Mouse (Mus musculus): ENCODE measurements at regions not wholly inside any gene's neighbourhood (a gene's known extent, or its start where the extent isn't known, plus 50 kb on each side); places are given as distances from the start of the nearest gene placed in this dataset.
"Not testable (repeated sequence)": the region's sequence is repeated elsewhere in the genome, so short reads cannot be mapped to it uniquely, and the experiment has no call there.

- no peaks in the 10 kb centered on the region for H3K36me3 ChIP-seq (ENCODE audit: control insufficient read depth, insufficient read depth, low read length)
- H3K4me1 ChIP-seq (ENCODE audit: control insufficient read depth, insufficient read depth, low read length), result no peaks in the 10 kb centered on the region
- no peak overlapping the region for H3K9ac ChIP-seq (ENCODE audit: low read depth, low read length)
- H3K27me3 ChIP-seq (ENCODE audit: control insufficient read depth, insufficient read depth, low read depth, low read length), result no peaks in the 10 kb centered on the region
- H3K27ac ChIP-seq (ENCODE audit: low read length), result no peak overlapping the region
- H3K4me2 ChIP-seq (ENCODE audit: low read length), result no peak overlapping the region
- H3K4me3 ChIP-seq (ENCODE audit: low read depth, low read length), result no peak overlapping the region
- no peaks in the 10 kb centered on the region for H3K9me3 ChIP-seq (replicated peaks; ENCODE audit: control insufficient read depth, low read length, poor library complexity, severe bottlenecking)
- ATAC-seq, result no peak
- WGBS, result 97% methylated on average over 1 of the region's 1 CpGs
These were observed 111.3 kb upstream of the Ppp6c start for GRCm38 (mm10) chr2:39337524-39337923.

GRCm38 (mm10) chr2:39325715-39326493 is 99.7 kb upstream of the Ppp6c start:
- Histone ChIP-seq H3K4me3 (ENCODE audit: low read depth, low read length) (no peak overlapping the region), H3K9me3 (replicated peaks; ENCODE audit: control insufficient read depth, low read length, poor library complexity, severe bottlenecking) (no peaks in the 10 kb centered on the region)
- WGBS, result 59% methylated on average over 9 of the region's 9 CpGs

GRCm38 (mm10) chr2:39325122-39325521 is 98.9 kb upstream of the Ppp6c start:
- not testable (repeated sequence) for H3K36me3 ChIP-seq (ENCODE audit: control insufficient read depth, insufficient read depth, low read length); H3K27me3 ChIP-seq (ENCODE audit: control insufficient read depth, insufficient read depth, low read depth, low read length); H3K4me3 ChIP-seq (ENCODE audit: low read depth, low read length); H3K9me3 ChIP-seq (replicated peaks; ENCODE audit: control insufficient read depth, low read length, poor library complexity, severe bottlenecking); H3K4me2 ChIP-seq (ENCODE audit: low read length); H3K27ac ChIP-seq (ENCODE audit: low read length); ATAC-seq; H3K9ac ChIP-seq (ENCODE audit: low read depth, low read length); H3K4me1 ChIP-seq (ENCODE audit: control insufficient read depth, insufficient read depth, low read length)
- WGBS, result 76% methylated on average over 3 of the region's 3 CpGs

More at GRCm38 (mm10) chr2:39325715-39326493, 99.7 kb upstream of the Ppp6c start:
- H3K4me2 ChIP-seq (ENCODE audit: low read length), result no peak overlapping the region
- H3K9ac ChIP-seq (ENCODE audit: low read depth, low read length), result no peak overlapping the region
- H3K4me1 ChIP-seq (ENCODE audit: control insufficient read depth, insufficient read depth, low read length), result 0 out of 2 replicates have a peak, but pooled peaks cover 2% of the 10 kb centered on the region
- no peaks in the 10 kb centered on the region for H3K27me3 ChIP-seq (ENCODE audit: control insufficient read depth, insufficient read depth, low read depth, low read length)
- no peak for ATAC-seq
- H3K36me3 ChIP-seq (ENCODE audit: control insufficient read depth, insufficient read depth, low read length), result no peaks in the 10 kb centered on the region
- H3K27ac ChIP-seq (ENCODE audit: low read length), result no peak overlapping the region

DNA sequence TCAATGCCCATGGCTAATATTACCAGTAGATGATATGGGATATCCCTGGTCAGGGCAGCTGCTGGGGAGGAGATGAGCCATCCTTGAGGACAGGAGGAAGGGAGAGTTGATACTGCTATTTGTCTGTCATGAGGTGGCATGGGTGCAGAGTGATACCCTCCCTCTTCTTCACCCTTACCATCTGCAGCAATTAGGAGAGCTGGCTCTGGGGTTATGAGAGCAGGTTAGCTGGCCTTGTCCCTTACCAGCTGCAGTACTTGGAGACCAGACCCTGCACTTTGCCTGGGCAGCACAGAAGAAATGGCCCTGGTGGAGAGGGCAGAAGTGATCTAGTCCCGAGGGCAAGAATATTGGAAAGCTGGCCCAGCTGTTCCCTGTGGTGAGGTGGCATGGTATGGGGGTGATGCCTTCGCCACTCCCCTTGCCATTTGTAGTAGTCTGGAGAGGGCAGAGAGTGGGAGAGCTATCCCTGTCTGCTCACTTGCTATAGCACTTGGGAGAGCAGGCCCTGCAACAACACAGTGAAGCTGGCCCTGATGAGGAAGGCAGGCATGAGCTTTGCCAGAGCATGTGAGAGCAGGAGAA is 73.6 kb upstream of the Ppp6c start:
- WGBS, result 81% methylated on average over 2 of the region's 2 CpGs
- H3K9ac ChIP-seq (ENCODE audit: low read depth, low read length), result no peak overlapping the region
- ATAC-seq, result no peak
- 0 out of 2 replicates have a peak, but pooled peaks cover 4% of the 10 kb centered on the region for H3K9me3 ChIP-seq (replicated peaks; ENCODE audit: control insufficient read depth, low read length, poor library complexity, severe bottlenecking)
- no peaks in the 10 kb centered on the region for H3K27me3 ChIP-seq (ENCODE audit: control insufficient read depth, insufficient read depth, low read depth, low read length)
- H3K4me1 ChIP-seq (ENCODE audit: control insufficient read depth, insufficient read depth, low read length), result no peaks in the 10 kb centered on the region
- H3K27ac ChIP-seq (ENCODE audit: low read length), result no peak overlapping the region
- no peak overlapping the region for H3K4me3 ChIP-seq (ENCODE audit: low read depth, low read length)
- no peaks in the 10 kb centered on the region for H3K36me3 ChIP-seq (ENCODE audit: control insufficient read depth, insufficient read depth, low read length)
- no peak overlapping the region for H3K4me2 ChIP-seq (ENCODE audit: low read length)

GRCm38 (mm10) chr2:39299290-39299689 is 73.0 kb upstream of the Ppp6c start:
- 87% methylated on average over 1 of the region's 1 CpGs for WGBS

GRCm38 (mm10) chr2:39295435-39295834 is 69.2 kb upstream of the Ppp6c start:
- WGBS, result 97% methylated on average over 1 of the region's 1 CpGs

More at GRCm38 (mm10) chr2:39299290-39299689, 73.0 kb upstream of the Ppp6c start:
- Histone ChIP-seq H3K4me3 (ENCODE audit: low read depth, low read length) (no peak overlapping the region), H3K27ac (ENCODE audit: low read length) (no peak overlapping the region), H3K9me3 (replicated peaks; ENCODE audit: control insufficient read depth, low read length, poor library complexity, severe bottlenecking) (0 out of 2 replicates have a peak, but pooled peaks cover 4% of the 10 kb centered on the region), H3K4me2 (ENCODE audit: low read length) (no peak overlapping the region), H3K4me1 (ENCODE audit: control insufficient read depth, insufficient read depth, low read length) (no peaks in the 10 kb centered on the region), H3K27me3 (ENCODE audit: control insufficient read depth, insufficient read depth, low read depth, low read length) (no peaks in the 10 kb centered on the region), H3K36me3 (ENCODE audit: control insufficient read depth, insufficient read depth, low read length) (no peaks in the 10 kb centered on the region), H3K9ac (ENCODE audit: low read depth, low read length) (no peak overlapping the region)
- ATAC-seq, result no peak

GRCm38 (mm10) chr2:39278218-39278617 is 52.0 kb upstream of the Ppp6c start:
- ATAC-seq, result no peak
- no peaks in the 10 kb centered on the region for H3K4me1 ChIP-seq (ENCODE audit: control insufficient read depth, insufficient read depth, low read length)
- H3K36me3 ChIP-seq (ENCODE audit: control insufficient read depth, insufficient read depth, low read length), result no peaks in the 10 kb centered on the region
- no peaks in the 10 kb centered on the region for H3K9me3 ChIP-seq (replicated peaks; ENCODE audit: control insufficient read depth, low read length, poor library complexity, severe bottlenecking)
- H3K4me2 ChIP-seq (ENCODE audit: low read length), result no peak overlapping the region
- H3K27me3 ChIP-seq (ENCODE audit: control insufficient read depth, insufficient read depth, low read depth, low read length), result no peaks in the 10 kb centered on the region
- 60% methylated on average over 1 of the region's 1 CpGs for whole genome bisulfite sequencing
- H3K9ac ChIP-seq (ENCODE audit: low read depth, low read length), result no peak overlapping the region
- no peak overlapping the region for H3K4me3 ChIP-seq (ENCODE audit: low read depth, low read length)
- H3K27ac ChIP-seq (ENCODE audit: low read length), result no peak overlapping the region

More at GRCm38 (mm10) chr2:39295435-39295834, 69.2 kb upstream of the Ppp6c start:
- 0 out of 2 replicates have a peak, but pooled peaks cover 2% of the 10 kb centered on the region for H3K9me3 ChIP-seq (replicated peaks; ENCODE audit: control insufficient read depth, low read length, poor library complexity, severe bottlenecking)
- H3K4me3 ChIP-seq (ENCODE audit: low read depth, low read length), result no peak overlapping the region
- no peaks in the 10 kb centered on the region for H3K27me3 ChIP-seq (ENCODE audit: control insufficient read depth, insufficient read depth, low read depth, low read length)
- no peaks in the 10 kb centered on the region for H3K36me3 ChIP-seq (ENCODE audit: control insufficient read depth, insufficient read depth, low read length)
- H3K4me1 ChIP-seq (ENCODE audit: control insufficient read depth, insufficient read depth, low read length), result no peaks in the 10 kb centered on the region
- ATAC-seq, result no peak
- no peak overlapping the region for H3K9ac ChIP-seq (ENCODE audit: low read depth, low read length)
- no peak overlapping the region for H3K27ac ChIP-seq (ENCODE audit: low read length)
- no peak overlapping the region for H3K4me2 ChIP-seq (ENCODE audit: low read length)
